Mouse (Mus musculus): ENCODE measurements around the gene Disp2.

GRCm38 (mm10) chr2:118755407-118755806 lies 24.1 kb upstream of the Disp2 start:
- TF ChIP-seq CTCF (conservative IDR thresholded peaks at IDR 0.05; ENCODE audit: low read length) (no peak), POU5F1 (IDR thresholded peaks at IDR 0.05; ENCODE audit: borderline replicate concordance, low read length) (no peak)
